Mouse (Mus musculus) ES-Bruce4 (cell line): ENCODE results near the gene Pfdn6.

Source experiments
- CTCF ChIP-seq: IDR thresholded peaks from one replicate; pipeline ENCODE4 v1.8.1; 2011; ENCODE audit warnings: low read depth, low read length
- EP300 ChIP-seq: IDR thresholded peaks from 2 replicates; pipeline ENCODE4 v1.6.1; 2011; ENCODE audit warnings: low read depth, low read length; ENCODE audit not compliant: insufficient read depth
- POLR2A ChIP-seq: IDR thresholded peaks from one replicate; pipeline ENCODE4 v1.8.1; 2011; ENCODE audit warnings: low read length; ENCODE audit not compliant: insufficient read depth

DNA sequence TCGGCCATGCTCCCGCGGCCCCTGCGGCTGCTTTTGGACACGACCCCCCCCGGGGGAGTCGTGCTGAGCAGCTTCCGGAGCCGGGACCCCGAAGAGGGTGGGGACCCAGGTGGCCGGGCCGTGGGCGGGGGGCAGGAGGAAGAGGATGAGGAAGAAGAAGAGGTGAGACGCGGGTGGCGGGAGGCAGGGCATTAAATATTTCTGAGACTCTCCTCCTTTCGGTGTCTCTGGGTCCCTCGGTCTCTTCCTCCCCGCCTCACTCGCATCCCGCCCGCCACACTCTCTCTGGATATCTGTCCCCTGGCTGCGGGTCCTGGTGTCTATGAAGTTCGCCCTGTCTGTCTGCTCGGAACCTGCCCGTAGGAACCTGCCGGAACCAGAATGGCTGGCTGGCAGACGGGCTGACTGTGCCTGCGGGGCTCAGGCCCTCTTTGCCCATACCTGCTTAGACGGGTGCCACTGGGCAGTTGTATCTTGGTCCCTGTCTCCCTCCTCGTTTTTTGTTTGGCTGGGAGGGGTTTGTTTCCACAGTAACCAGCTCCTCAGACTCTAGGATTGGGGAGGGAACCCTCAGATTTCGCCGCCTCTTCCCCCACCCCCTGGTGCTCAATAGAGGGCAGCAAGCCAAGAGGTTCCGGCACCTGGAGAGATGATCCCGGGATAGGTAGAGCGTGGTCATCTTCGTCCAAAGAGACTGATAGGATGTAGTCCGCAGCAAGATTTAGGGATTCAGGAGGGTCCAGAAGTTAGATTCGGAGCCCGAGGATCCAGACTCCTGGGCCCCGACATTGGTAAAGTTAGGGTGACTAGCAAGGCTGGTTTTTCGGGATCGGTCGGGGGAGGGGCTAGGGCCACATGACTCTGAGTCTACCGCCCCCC lies 9.6 kb downstream of the Pfdn6 start:
- TF ChIP-seq CTCF (no peak), POLR2A (no peak), EP300 (no peak)
